Mouse (Mus musculus): ENCODE data around the gene Hscb.
A peak's percentile ranks its signal among the peaks of the same experiment; 100 is the strongest.
"Not testable (repeated sequence)": the region's sequence is repeated elsewhere in the genome, so short reads cannot be mapped to it uniquely, and the experiment has no call there.

Gene Hscb

GRCm38 (mm10) chr5:110839678-110840365, at the start of gene Hscb, which contains the start of gene Chek2:
TSS of gene Hscb (minus strand) at chr5:110839777.
TSS of gene Chek2 (plus strand) at chr5:110839979.
- DNase-seq = peak; percentile 98

GRCm38 (mm10) chr5:110888596-110888995, 49.0 kb upstream of the Hscb start:
- DNase-seq = no peak

GRCm38 (mm10) chr5:110879584-110880374, 40.2 kb upstream of the Hscb start, which contains the start of gene Ttc28:
TSS of gene Ttc28 (plus strand) at chr5:110879803.
- peak; percentile 93 to 95 for DNase-seq

- no peak for DNase-seq
Observed at GRCm38 (mm10) chr5:110879042-110879441, 39.5 kb upstream of the Hscb start.

- DNase-seq = not testable (repeated sequence)
Observed at GRCm38 (mm10) chr5:110878526-110878925, 38.9 kb upstream of the Hscb start.

GRCm38 (mm10) chr5:110877666-110878505, 38.3 kb upstream of the Hscb start:
- no peak for DNase-seq

- DNase-seq = no peak
Observed at GRCm38 (mm10) chr5:110875286-110875685, 35.7 kb upstream of the Hscb start.

GRCm38 (mm10) chr5:110874711-110875110, 35.1 kb upstream of the Hscb start:
- DNase-seq = peak; percentile 42 to 57

GRCm38 (mm10) chr5:110873160-110873559, 33.6 kb upstream of the Hscb start:
- DNase-seq = no peak

GRCm38 (mm10) chr5:110869242-110869669, 29.7 kb upstream of the Hscb start:
- no peak for DNase-seq

GRCm38 (mm10) chr5:110868460-110868859, 28.9 kb upstream of the Hscb start:
- DNase-seq = peak; percentile 17 to 31

GRCm38 (mm10) chr5:110860445-110860844, 20.9 kb upstream of the Hscb start:
- DNase-seq = no peak

GRCm38 (mm10) chr5:110859013-110859650, 19.6 kb upstream of the Hscb start:
- peak; percentile 23 to 32 for DNase-seq

- no peak for DNase-seq
Observed at GRCm38 (mm10) chr5:110857091-110857490, 17.5 kb upstream of the Hscb start.

- no peak for DNase-seq
Observed at GRCm38 (mm10) chr5:110852990-110853389, 13.4 kb upstream of the Hscb start.

GRCm38 (mm10) chr5:110841046-110841862, 1.7 kb upstream of the Hscb start:
- no peak for DNase-seq

- DNase-seq = peak; percentile 58 to 72
Observed at GRCm38 (mm10) chr5:110840465-110840864, 888 bp upstream of the Hscb start.

- DNase-seq = no peak
Observed at GRCm38 (mm10) chr5:110839038-110839677, 419 bp downstream of the Hscb start.

- DNase-seq = not testable (repeated sequence)
Observed at GRCm38 (mm10) chr5:110838016-110838415, 1.6 kb downstream of the Hscb start.

GRCm38 (mm10) chr5:110835959-110836358, 3.6 kb downstream of the Hscb start:
- DNase-seq = peak; percentile 70 to 75
